Mouse (Mus musculus): ENCODE results near the gene Sik3. TPM values are rescaled to one million over a fixed set of nuclear protein-coding genes. Genes with fewer than 3 reads are reported as not detected.

The Sik3 gene
- total RNA-seq, 2 experiments from 2014 or later = 50.2 to 55.1 TPM

GRCm38 (mm10) chr9:46191644-46192043 lies 179.0 kb downstream of the Sik3 start:
- DNase-seq = no peak

- DNase-seq = no peak
These were observed 180.0 kb downstream of the Sik3 start for GRCm38 (mm10) chr9:46192642-46193041.

- DNase-seq = no peak
These were observed 182.2 kb downstream of the Sik3 start for GRCm38 (mm10) chr9:46194809-46195208.

- DNase-seq = no peak
These were observed 184.1 kb downstream of the Sik3 start for GRCm38 (mm10) chr9:46196699-46197169.

- no peak for DNase-seq
These were observed 185.8 kb downstream of the Sik3 start for GRCm38 (mm10) chr9:46198461-46198860.

GRCm38 (mm10) chr9:46198936-46199335 lies 186.3 kb downstream of the Sik3 start:
- DNase-seq = no peak

GRCm38 (mm10) chr9:46199609-46200008 lies 187.0 kb downstream of the Sik3 start:
- DNase-seq = no peak

GRCm38 (mm10) chr9:46206834-46207500 lies 194.3 kb downstream of the Sik3 start:
- DNase-seq = no peak

- no peak for DNase-seq
These were observed 194.9 kb downstream of the Sik3 start for GRCm38 (mm10) chr9:46207501-46207869.

GRCm38 (mm10) chr9:46208401-46208974 lies 195.9 kb downstream of the Sik3 start:
- DNase-seq = peak; percentile 50

GRCm38 (mm10) chr9:46210473-46210872 lies 197.9 kb downstream of the Sik3 start:
- DNase-seq = no peak

GRCm38 (mm10) chr9:46214276-46214675 lies 201.7 kb downstream of the Sik3 start:
- no peak for DNase-seq

GRCm38 (mm10) chr9:46214946-46215337 lies 202.3 kb downstream of the Sik3 start:
- no peak for DNase-seq

GRCm38 (mm10) chr9:46215338-46216322 lies 203.0 kb downstream of the Sik3 start:
- DNase-seq = peak; percentile 47

- no peak for DNase-seq
These were observed 204.3 kb downstream of the Sik3 start for GRCm38 (mm10) chr9:46216744-46217470.

- no peak for DNase-seq
These were observed 205.6 kb downstream of the Sik3 start for GRCm38 (mm10) chr9:46218176-46218575.

- DNase-seq = no peak
These were observed 210.5 kb downstream of the Sik3 start for GRCm38 (mm10) chr9:46223090-46223489.

GRCm38 (mm10) chr9:46224101-46224500 lies 211.5 kb downstream of the Sik3 start:
- no peak for DNase-seq

GRCm38 (mm10) chr9:46224945-46225660 lies 212.5 kb downstream of the Sik3 start:
- no peak for DNase-seq

GRCm38 (mm10) chr9:46227064-46227614 lies 214.5 kb downstream of the Sik3 start:
- no peak for DNase-seq

GRCm38 (mm10) chr9:46228491-46228890 lies 215.9 kb downstream of the Sik3 start, which contains the start of gene Apoa1:
Gene Apoa1 (plus strand): TSS chr9:46228580.
- no peak for DNase-seq
